24 mouse cellular contexts compared by ENCODE assay signal in the genomic region with DNA sequence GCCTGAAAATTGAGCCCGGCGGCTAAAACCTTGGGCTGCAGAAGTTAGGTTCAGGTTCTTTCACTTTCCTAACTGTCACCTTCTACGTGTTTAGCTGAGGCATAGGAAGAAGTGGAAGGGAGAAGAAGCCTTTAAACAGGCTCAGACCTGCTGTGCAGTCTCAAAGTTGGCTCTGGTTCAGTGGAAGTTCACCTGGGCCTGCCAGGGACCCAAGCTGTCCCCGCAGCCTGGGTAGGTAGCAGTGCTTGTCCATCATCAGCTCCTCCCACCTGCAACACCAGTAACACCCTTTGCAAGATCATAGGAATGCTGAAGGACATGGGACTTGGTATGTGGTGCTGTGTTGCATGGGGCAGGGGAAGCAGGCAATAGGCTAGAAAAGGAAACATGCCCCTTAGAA. TPM values are rescaled to one million over a fixed set of nuclear protein-coding genes. Genes with fewer than 3 reads are reported as not detected.
DNase-seq lines count a peak whose midpoint lies in the region; ATAC-seq and TF ChIP-seq lines count a peak whose summit lies in the region.
"Had no signal": no experiment of that assay in that cellular context is flagged by ENCODE, and none has a peak within 500 bp of the region (broad histone marks: within the 10 kb centered on the region; RNA-seq: fewer than 3 reads in every experiment).

No protein-coding gene starts in this region.

- peaks cover 10% of the 10 kb centered on the region for H3K36me3 ChIP-seq in hindbrain, embryonic 10.5 days
- H3K36me3 ChIP-seq in hindbrain, postnatal 0 days (ENCODE audit: insufficient read depth, low read length): no peaks in the 10 kb centered on the region
- H3K36me3 ChIP-seq in midbrain, embryonic 11.5 days (ENCODE audit: control insufficient read depth, insufficient read depth, low read length): peaks cover 4% of the 10 kb centered on the region; the same call in 1 of the 2 replicates
- peaks cover 5% of the 10 kb centered on the region; the same call in 1 of the 2 replicates for H3K36me3 ChIP-seq in midbrain, embryonic 14.5 days (ENCODE audit: control insufficient read depth, insufficient read depth, low read length)
- no peaks in the 10 kb centered on the region for H3K36me3 ChIP-seq in heart, embryonic 12.5 days
- H3K36me3 ChIP-seq: embryonic facial prominence, embryonic 13.5 days; hindbrain, embryonic 12.5 days; limb, embryonic 12.5 days had no signal

- no peak overlapping the region for H3K9ac ChIP-seq in hindbrain, postnatal 0 days (replicated peaks; ENCODE audit: low read length)
- H3K9ac ChIP-seq in midbrain, embryonic 11.5 days (ENCODE audit: low read length): no peak overlapping the region
- no peak overlapping the region for H3K9ac ChIP-seq in midbrain, embryonic 14.5 days (replicated peaks; ENCODE audit: low read length)
- H3K9ac ChIP-seq in heart, embryonic 12.5 days: no peak overlapping the region
- H3K9ac ChIP-seq: embryonic facial prominence, embryonic 13.5 days; forebrain, embryonic 13.5 days; hindbrain, embryonic 12.5 days; limb, embryonic 12.5 days; liver, postnatal 0 days had no signal

- no peaks in the 10 kb centered on the region for H3K9me3 ChIP-seq in hindbrain, embryonic 10.5 days
- no peaks in the 10 kb centered on the region for H3K9me3 ChIP-seq in hindbrain, postnatal 0 days (ENCODE audit: low read length)
- H3K9me3 ChIP-seq in midbrain, embryonic 11.5 days (ENCODE audit: control insufficient read depth, low read length): no peaks in the 10 kb centered on the region
- H3K9me3 ChIP-seq in midbrain, embryonic 14.5 days (ENCODE audit: control insufficient read depth, low read length): no peaks in the 10 kb centered on the region
- peaks cover 3% of the 10 kb centered on the region; the same call in 1 of the 2 replicates for H3K9me3 ChIP-seq in heart, embryonic 12.5 days (replicated peaks)
- H3K9me3 ChIP-seq: embryonic facial prominence, embryonic 13.5 days; forebrain, embryonic 13.5 days; hindbrain, embryonic 12.5 days; limb, embryonic 12.5 days had no signal

- peak overlapping the region; percentile 70 for H3K27ac ChIP-seq in hindbrain, embryonic 10.5 days
- H3K27ac ChIP-seq in hindbrain, postnatal 0 days: no peak overlapping the region
- no peak overlapping the region for H3K27ac ChIP-seq in midbrain, embryonic 11.5 days (ENCODE audit: low read depth, low read length)
- no peak overlapping the region for H3K27ac ChIP-seq in midbrain, embryonic 14.5 days (replicated peaks; ENCODE audit: low read depth, low read length)
- no peak overlapping the region for H3K27ac ChIP-seq in heart, embryonic 12.5 days (ENCODE audit: poor library complexity, severe bottlenecking)
- H3K27ac ChIP-seq: embryonic facial prominence, embryonic 13.5 days; forebrain, embryonic 13.5 days; limb, embryonic 12.5 days had no signal

- no peaks in the 10 kb centered on the region for H3K27me3 ChIP-seq in hindbrain, embryonic 10.5 days (ENCODE audit: insufficient read depth, poor library complexity, severe bottlenecking)
- no peaks in the 10 kb centered on the region for H3K27me3 ChIP-seq in hindbrain, postnatal 0 days (ENCODE audit: insufficient read depth, low read length)
- no peaks in the 10 kb centered on the region for H3K27me3 ChIP-seq in midbrain, embryonic 11.5 days (ENCODE audit: control insufficient read depth, insufficient read depth, low read length)
- no peaks in the 10 kb centered on the region for H3K27me3 ChIP-seq in midbrain, embryonic 14.5 days (ENCODE audit: control insufficient read depth, insufficient read depth, low read length)
- H3K27me3 ChIP-seq in heart, embryonic 12.5 days (replicated peaks): no peaks in the 10 kb centered on the region
- H3K27me3 ChIP-seq: embryonic facial prominence, embryonic 13.5 days; forebrain, embryonic 13.5 days; hindbrain, embryonic 12.5 days; limb, embryonic 12.5 days had no signal

- no peak for TF ChIP-seq CTCF in hindbrain, postnatal 0 days (IDR thresholded peaks at IDR 0.05; ENCODE audit: low read depth)

- H3K4me2 ChIP-seq in hindbrain, postnatal 0 days (ENCODE audit: low read depth, low read length): no peak overlapping the region
- H3K4me2 ChIP-seq in midbrain, embryonic 11.5 days: no peak overlapping the region
- no peak overlapping the region for H3K4me2 ChIP-seq in midbrain, embryonic 14.5 days (ENCODE audit: low read length)
- no peak overlapping the region for H3K4me2 ChIP-seq in heart, embryonic 12.5 days
- H3K4me2 ChIP-seq: embryonic facial prominence, embryonic 13.5 days; forebrain, embryonic 13.5 days; heart, embryonic 11.5 days; hindbrain, embryonic 12.5 days; limb, embryonic 12.5 days; liver, embryonic 11.5 days had no signal

- WGBS in hindbrain, embryonic 10.5 days: 82% methylated on average over 4 of the region's 4 CpGs
- 80% methylated on average over 4 of the region's 4 CpGs for WGBS in hindbrain, postnatal 0 days
- 87% methylated on average over 4 of the region's 4 CpGs for WGBS in midbrain, embryonic 11.5 days
- WGBS in midbrain, embryonic 14.5 days: 85% methylated on average over 4 of the region's 4 CpGs
- 87% methylated on average over 4 of the region's 4 CpGs for WGBS in heart, embryonic 12.5 days

- H3K4me3 ChIP-seq in hindbrain, embryonic 10.5 days: no peak overlapping the region
- H3K4me3 ChIP-seq in hindbrain, postnatal 0 days (ENCODE audit: low read length): no peak overlapping the region
- no peak overlapping the region for H3K4me3 ChIP-seq in midbrain, embryonic 11.5 days (ENCODE audit: low read depth, low read length)
- H3K4me3 ChIP-seq in midbrain, embryonic 14.5 days (replicated peaks; ENCODE audit: low read depth, low read length): no peak overlapping the region
- H3K4me3 ChIP-seq in heart, embryonic 12.5 days: no peak overlapping the region
- H3K4me3 ChIP-seq: embryonic facial prominence, embryonic 13.5 days; erythroblast, embryonic 14.5 days; forebrain, embryonic 13.5 days; hindbrain, embryonic 12.5 days; limb, embryonic 12.5 days had no signal

- no peak for DNase-seq in hindbrain, embryonic 10.5 days (ENCODE audit: low spot score)
- DNase-seq in hindbrain, postnatal 0 days (ENCODE audit: low spot score): no peak
- peak; percentile 64 for DNase-seq in midbrain, embryonic 11.5 days (ENCODE audit: low spot score, missing footprints)
- DNase-seq in midbrain, embryonic 14.5 days: no peak
- DNase-seq in cerebellum, adult 11-12 months: peak; percentile 69
- DNase-seq in cerebellum, postnatal 25 days: peak; percentile 54 to 56
- no peak for DNase-seq in lung, postnatal 14 days
- DNase-seq: adrenal gland, postnatal 25 days; gastrocnemius, postnatal 10 days; heart, postnatal 10 days; kidney, adult 18-20 months; kidney, postnatal 10 days; liver, postnatal 0 days had no signal

- ATAC-seq in hindbrain, postnatal 0 days: no peak
- no peak for ATAC-seq in midbrain, embryonic 11.5 days (ENCODE audit: low FRiP score)
- ATAC-seq in midbrain, embryonic 14.5 days (ENCODE audit: low FRiP score, low TSS enrichment): no peak
- ATAC-seq in heart, embryonic 12.5 days (ENCODE audit: insufficient number of reproducible peaks, low FRiP score): no peak
- ATAC-seq: forebrain, embryonic 13.5 days; inflammation-experienced regulatory T-cells, adult 6 months; liver, postnatal 0 days; lung, postnatal 0 days had no signal

- H3K4me1 ChIP-seq in hindbrain, embryonic 10.5 days (replicated peaks): peaks cover 27% of the 10 kb centered on the region
- H3K4me1 ChIP-seq in hindbrain, postnatal 0 days (ENCODE audit: insufficient read depth, low read length): no peaks in the 10 kb centered on the region
- H3K4me1 ChIP-seq in midbrain, embryonic 11.5 days (ENCODE audit: control insufficient read depth, insufficient read depth, low read length): no peaks in the 10 kb centered on the region
- H3K4me1 ChIP-seq in midbrain, embryonic 14.5 days (ENCODE audit: control insufficient read depth, insufficient read depth, low read length): peaks cover 4% of the 10 kb centered on the region
- H3K4me1 ChIP-seq in heart, embryonic 12.5 days (replicated peaks): no peaks in the 10 kb centered on the region
- H3K4me1 ChIP-seq: embryonic facial prominence, embryonic 13.5 days; limb, embryonic 12.5 days had no signal

RNA-seq across cellular contexts. Expression of gene Apba2, which starts 17.6 kb away (rescaled TPM):
- polyA plus RNA-seq in hindbrain, embryonic 10.5 days (2016; fragmentation: Nextera tagmentation; extraction: Ambion mirVana): 59.1 and 88.9 TPM in 2 replicates
- total RNA-seq in hindbrain, postnatal 0 days (2014; rRNA removed): 474 and 567 TPM in 2 replicates
- 180 and 181 TPM in 2 replicates for polyA plus RNA-seq in hindbrain, postnatal 0 days (2015; fragmentation: Nextera tagmentation; extraction: Ambion mirVana)
- 68.3 and 82.4 TPM in 2 replicates for polyA plus RNA-seq in midbrain, embryonic 11.5 days (2014; fragmentation: Nextera tagmentation; extraction: Ambion mirVana)
- 181 and 184 TPM in 2 replicates for polyA plus RNA-seq in midbrain, embryonic 14.5 days (2014; fragmentation: Nextera tagmentation; extraction: Ambion mirVana)
- polyA plus RNA-seq in heart, embryonic 12.5 days (2016; fragmentation: Nextera tagmentation; extraction: Ambion mirVana): 0.32 and 0.57 TPM in 2 replicates
- total RNA-seq: adrenal gland, postnatal 25 days; granulocyte monocyte progenitor cell, adult 5-6 weeks had no signal
- polyA plus RNA-seq: erythroblast, embryonic 14.5 days; inflammation-experienced regulatory T-cells, adult 6 months; liver, postnatal 0 days had no signal

Comparison
In these comparisons a context has a peak if more than half of its experiments do, and no peak if none do; other contexts are left out.
1. DNase-seq: peak in midbrain, embryonic 11.5 days (single experiment), cerebellum, adult 11-12 months (single experiment) and cerebellum, postnatal 25 days (2 of 2); none in hindbrain, embryonic 10.5 days (single experiment), hindbrain, postnatal 0 days (single experiment), midbrain, embryonic 14.5 days (single experiment) and lung, postnatal 14 days (single experiment).
2. RNA of gene Apba2, which starts 17.6 kb away (polyA plus RNA-seq): 181 to 184 TPM in midbrain, embryonic 14.5 days, 180 to 181 TPM in hindbrain, postnatal 0 days, 59.1 to 88.9 TPM in hindbrain, embryonic 10.5 days and 68.3 to 82.4 TPM in midbrain, embryonic 11.5 days; 0.32 to 0.57 TPM in heart, embryonic 12.5 days; every median in the first group is over 10 times any median in the second.